In the genomic region with DNA sequence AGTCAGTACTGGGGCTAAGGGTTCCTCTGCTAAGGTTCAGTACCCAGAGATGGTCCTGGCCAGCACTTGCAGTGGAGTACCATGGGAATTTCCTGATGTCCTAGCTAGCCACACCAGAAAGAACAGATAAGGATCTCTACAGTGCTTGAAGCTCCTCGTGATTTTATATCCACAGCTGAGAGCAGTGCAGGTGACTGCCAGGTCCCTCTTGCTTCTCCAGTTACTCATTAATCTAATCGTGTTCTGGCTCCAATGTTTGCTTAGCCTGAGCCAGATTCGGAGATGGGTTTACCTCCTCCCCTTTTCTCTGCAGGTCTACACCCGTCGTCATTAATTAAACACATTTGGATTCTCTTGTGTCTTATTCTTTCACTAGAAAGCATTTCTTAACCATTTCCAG, we compare ENCODE assay signal across 14 mouse cellular contexts.
DNase-seq lines count a peak whose midpoint lies in the region; ATAC-seq and TF ChIP-seq lines count a peak whose summit lies in the region.
"Had no signal": no experiment of that assay in that cellular context is flagged by ENCODE, and none has a peak within 500 bp of the region (broad histone marks: within the 10 kb centered on the region; RNA-seq: fewer than 3 reads in every experiment).

No protein-coding gene starts in this region.

- TF ChIP-seq POLR2A in kidney, adult 2 months (IDR thresholded peaks at IDR 0.05; ENCODE audit: low read depth, low read length): no peak

- 23% methylated on average over 5 of the region's 5 CpGs for WGBS in lung, embryonic 14.5 days
- 15% methylated on average over 5 of the region's 5 CpGs for WGBS in kidney, adult 2 months
- WGBS in stomach, embryonic 15.5 days: 23% methylated on average over 5 of the region's 5 CpGs

- H3K4me3 ChIP-seq in lung, embryonic 14.5 days (ENCODE audit: low read depth, low read length): no peak overlapping the region
- no peak overlapping the region for H3K4me3 ChIP-seq in kidney, adult 2 months (ENCODE audit: insufficient read depth, low read depth, low read length)
- H3K4me3 ChIP-seq in stomach, embryonic 15.5 days (replicated peaks): no peak overlapping the region
- H3K4me3 ChIP-seq: embryonic facial prominence, embryonic 13.5 days; gastrocnemius, adult 2 months; heart, adult 2 months; layer of hippocampus, adult 2 months had no signal

- H3K4me2 ChIP-seq in lung, embryonic 14.5 days: no peak overlapping the region
- H3K4me2 ChIP-seq in stomach, embryonic 15.5 days: no peak overlapping the region
- H3K4me2 ChIP-seq: embryonic facial prominence, embryonic 13.5 days had no signal

- no peak overlapping the region for H3K27ac ChIP-seq in lung, embryonic 14.5 days (ENCODE audit: low read depth)
- H3K27ac ChIP-seq in kidney, adult 2 months (ENCODE audit: insufficient read depth, low read depth, low read length): no peak overlapping the region
- no peak overlapping the region for H3K27ac ChIP-seq in stomach, embryonic 15.5 days
- H3K27ac ChIP-seq: embryonic facial prominence, embryonic 13.5 days; gastrocnemius, adult 2 months; heart, adult 2 months; layer of hippocampus, adult 2 months had no signal

- no peak overlapping the region for H3K9ac ChIP-seq in lung, embryonic 14.5 days
- H3K9ac ChIP-seq in stomach, embryonic 15.5 days: no peak overlapping the region
- H3K9ac ChIP-seq: embryonic facial prominence, embryonic 13.5 days had no signal

- H3K9me3 ChIP-seq in lung, embryonic 14.5 days (ENCODE audit: low read depth, low read length): no peaks in the 10 kb centered on the region
- no peaks in the 10 kb centered on the region for H3K9me3 ChIP-seq in stomach, embryonic 15.5 days
- H3K9me3 ChIP-seq: embryonic facial prominence, embryonic 13.5 days had no signal

- TF ChIP-seq CTCF in lung, embryonic 14.5 days (IDR thresholded peaks at IDR 0.05; ENCODE audit: low read depth): no peak
- no peak for TF ChIP-seq CTCF in kidney, adult 2 months (conservative IDR thresholded peaks at IDR 0.05; ENCODE audit: insufficient read depth, insufficient read length, low read depth, low read length)

- no peaks in the 10 kb centered on the region for H3K36me3 ChIP-seq in lung, embryonic 14.5 days (ENCODE audit: insufficient read depth)
- no peaks in the 10 kb centered on the region for H3K36me3 ChIP-seq in kidney, adult 2 months (ENCODE audit: control insufficient read depth, insufficient read depth, low read length)
- no peaks in the 10 kb centered on the region for H3K36me3 ChIP-seq in stomach, embryonic 15.5 days
- H3K36me3 ChIP-seq: embryonic facial prominence, embryonic 13.5 days had no signal

- ATAC-seq in lung, embryonic 14.5 days (ENCODE audit: insufficient read depth): peak; percentile 69
- ATAC-seq in stomach, embryonic 15.5 days (ENCODE audit: insufficient read depth, low FRiP score, low read depth): peak; percentile 60; the same call in 1 of the 2 replicates

- H3K4me1 ChIP-seq in lung, embryonic 14.5 days (ENCODE audit: insufficient read depth): no peaks in the 10 kb centered on the region
- peaks cover 4% of the 10 kb centered on the region; the same call in 1 of the 2 replicates for H3K4me1 ChIP-seq in kidney, adult 2 months (ENCODE audit: control insufficient read depth, insufficient read depth, low read length)
- no peaks in the 10 kb centered on the region for H3K4me1 ChIP-seq in stomach, embryonic 15.5 days
- H3K4me1 ChIP-seq: embryonic facial prominence, embryonic 13.5 days had no signal

- peak; percentile 27 for DNase-seq in lung, embryonic 14.5 days
- DNase-seq in lung, postnatal 4 days: no peak
- DNase-seq in kidney, adult 2 months: peak; percentile 74
- peak; percentile 26 for DNase-seq in kidney, postnatal 14 days
- no peak for DNase-seq in thymus, postnatal 0 days (ENCODE audit: low spot score)
- no peak for DNase-seq in heart, postnatal 14 days
- DNase-seq: cerebellum, postnatal 25 days; gastrocnemius, adult 2 months; heart, adult 2 months; thymus, postnatal 25 days had no signal

- no peaks in the 10 kb centered on the region for H3K27me3 ChIP-seq in lung, embryonic 14.5 days (ENCODE audit: insufficient read depth, low read length)
- no peaks in the 10 kb centered on the region for H3K27me3 ChIP-seq in kidney, adult 2 months (replicated peaks; ENCODE audit: control insufficient read depth, insufficient read depth, low read length)
- no peaks in the 10 kb centered on the region for H3K27me3 ChIP-seq in stomach, embryonic 15.5 days (replicated peaks)
- H3K27me3 ChIP-seq: CH12.LX had no signal

- intact Hi-C loops in heart, postnatal 14 days (cut with DNase I): no loop called here

Comparison
In these comparisons a context has a peak if more than half of its experiments do, and no peak if none do; other contexts are left out.
1. DNase-seq: peak in lung, embryonic 14.5 days (single experiment), kidney, adult 2 months (single experiment) and kidney, postnatal 14 days (single experiment); none in lung, postnatal 4 days (0 of 2), thymus, postnatal 0 days (single experiment) and heart, postnatal 14 days (0 of 2).